Mouse (Mus musculus) midbrain, postnatal 0 days (tissue): ENCODE measurements around the gene Zfyve1. TPM values are rescaled to one million over a fixed set of nuclear protein-coding genes. Genes with fewer than 3 reads are reported as not detected.

Experiments used
- ATAC-seq: fragments of 200-750 bp; cut with Nextera tagmentation; 2 replicates; pipeline ENCODE4 v1.8.0; 2017; ENCODE audit warnings: moderate number of reproducible peaks, mild to moderate bottlenecking, moderate TSS enrichment, moderate library complexity; ENCODE audit not compliant: low FRiP score
- DNase-seq: peaks from one replicate; pipeline ENCODE4 v3.0.0-alpha.2; 2015; ENCODE audit warnings: low spot score
- H3K27ac ChIP-seq: fragments of 300-500 bp; sonication (generic); 2 replicates; pipeline ENCODE4 v1.5.1; 2014; ENCODE audit warnings: low read depth, mild to moderate bottlenecking, low read length, mixed read lengths
- H3K27me3 ChIP-seq: fragments of 300-500 bp; sonication (generic); 2 replicates; pipeline ENCODE4 v1.6.1; 2014; ENCODE audit warnings: low read length, control low read depth, mixed read lengths; ENCODE audit not compliant: insufficient read depth
- H3K36me3 ChIP-seq: fragments of 300-500 bp; sonication (generic); 2 replicates; pipeline ENCODE4 v1.6.1; 2014; ENCODE audit warnings: low read length, control low read depth, mixed read lengths; ENCODE audit not compliant: insufficient read depth
- H3K4me1 ChIP-seq: fragments of 300-500 bp; sonication (generic); 2 replicates; pipeline ENCODE4 v1.6.1; 2014; ENCODE audit warnings: mild to moderate bottlenecking, control low read depth, antibody characterized with exemption, low read length, mixed read lengths; ENCODE audit not compliant: insufficient read depth
- H3K4me2 ChIP-seq: fragments of 300-500 bp; sonication (generic); 2 replicates; pipeline ENCODE4 v1.6.1; 2014; ENCODE audit warnings: low read depth, mild to moderate bottlenecking, low read length, mixed read lengths; ENCODE audit not compliant: poor library complexity, severe bottlenecking
- H3K4me3 ChIP-seq: fragments of 300-500 bp; sonication (generic); 2 replicates; pipeline ENCODE4 v1.5.1; 2014; ENCODE audit warnings: low read depth, mild to moderate bottlenecking, low read length, moderate library complexity
- H3K9ac ChIP-seq: fragments of 300-500 bp; sonication (generic); replicated peaks from 2 replicates; pipeline ENCODE4 v1.6.1; 2014; ENCODE audit warnings: mild to moderate bottlenecking, low read length, moderate library complexity, mixed read lengths; ENCODE audit not compliant: poor library complexity, severe bottlenecking
- H3K9me3 ChIP-seq: fragments of 300-500 bp; sonication (generic); 2 replicates; pipeline ENCODE4 v1.6.1; 2016; ENCODE audit warnings: low read length, control low read depth
- CTCF ChIP-seq: IDR thresholded peaks from 2 replicates; pipeline ENCODE4 v1.5.1; 2016; ENCODE audit warnings: antibody characterized with exemption, mild to moderate bottlenecking
- WGBS: fragments of 180-500 bp; shearing (Covaris S2); extraction: QIAGEN DNeasy Blood & Tissue Kit; methylation state at CpG from one replicate; pipeline ENCODE4 v1.1.7; 2014; 5-methylcytosine and 5-hydroxymethylcytosine counted together
- polyA plus RNA-seq: library from polyadenylated mRNA; unstranded; fragments of >200 nt; fragmentation: Nextera tagmentation; extraction: Ambion mirVana; gene quantifications from 2 replicates; pipeline ENCODE4 v1.2.1, GENCODE M21; 2015
- total RNA-seq: library from RNA; depleted of rRNA; stranded (reverse); fragments of >200 nt; gene quantifications from 2 replicates; pipeline ENCODE4 v1.2.3, GENCODE M21; 2014

Zfyve1 gene
- total and polyA plus RNA-seq, 2 experiments from 2014 or later = 12.9 to 35.7 TPM

GRCm38 (mm10) chr12:83586628-83587027, 10.4 kb downstream of the Zfyve1 start:
- DNase-seq (no peak), ATAC-seq (no peak)
- no peaks in the 10 kb centered on the region for H3K9me3 ChIP-seq
- H3K9ac ChIP-seq = no peak overlapping the region
- no peak overlapping the region for H3K4me2 ChIP-seq
- no peaks in the 10 kb centered on the region for H3K4me1 ChIP-seq
- TF ChIP-seq CTCF = no peak
- no peak overlapping the region for H3K27ac ChIP-seq
- no peak overlapping the region for H3K4me3 ChIP-seq
- WGBS = 92% methylated on average over 5 of the region's 5 CpGs
- H3K27me3 ChIP-seq = no peaks in the 10 kb centered on the region
- H3K36me3 ChIP-seq = peaks cover 10% of the 10 kb centered on the region

- no peak for TF ChIP-seq CTCF
- H3K4me2 ChIP-seq = no peak overlapping the region
- no peak overlapping the region for H3K27ac ChIP-seq
- H3K9ac ChIP-seq = no peak overlapping the region
- H3K27me3 ChIP-seq = no peaks in the 10 kb centered on the region
- ATAC-seq (no peak), DNase-seq (no peak)
- WGBS = 70% methylated on average over 4 of the region's 4 CpGs
- H3K4me3 ChIP-seq = no peak overlapping the region
- H3K36me3 ChIP-seq = no peaks in the 10 kb centered on the region; the same call in none of the 2 replicates
- no peaks in the 10 kb centered on the region; the same call in 1 of the 2 replicates for H3K4me1 ChIP-seq
- H3K9me3 ChIP-seq = no peaks in the 10 kb centered on the region
Observed at GRCm38 (mm10) chr12:83582747-83583146, 14.3 kb downstream of the Zfyve1 start.

DNA sequence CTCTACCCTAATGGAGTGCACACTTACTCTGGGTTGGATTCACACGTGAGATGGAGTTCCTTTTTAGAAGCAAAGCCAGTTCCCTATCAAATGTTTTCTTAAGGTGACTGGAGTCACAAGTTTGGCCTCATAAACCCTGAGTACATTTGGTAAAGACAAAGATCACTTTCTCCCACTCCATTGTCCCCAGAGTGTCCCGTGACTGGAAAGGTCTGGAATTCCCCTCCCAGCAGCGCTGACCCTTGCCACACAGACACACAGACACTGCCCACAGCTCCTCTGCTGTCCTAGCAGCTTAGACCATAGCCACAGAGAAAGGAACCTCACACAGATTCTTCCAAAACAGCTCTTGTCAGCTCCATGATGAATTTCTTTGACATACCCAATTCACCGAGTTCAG, 14.9 kb downstream of the Zfyve1 start:
- H3K36me3 ChIP-seq = no peaks in the 10 kb centered on the region; the same call in 1 of the 2 replicates
- H3K27me3 ChIP-seq = no peaks in the 10 kb centered on the region
- no peaks in the 10 kb centered on the region; the same call in 1 of the 2 replicates for H3K4me1 ChIP-seq
- no peak overlapping the region for H3K4me3 ChIP-seq
- ATAC-seq (no peak), DNase-seq (no peak)
- H3K4me2 ChIP-seq = no peak overlapping the region
- H3K9ac ChIP-seq = no peak overlapping the region
- no peak for TF ChIP-seq CTCF
- no peaks in the 10 kb centered on the region for H3K9me3 ChIP-seq
- H3K27ac ChIP-seq = no peak overlapping the region
- 65% methylated on average over 4 of the region's 4 CpGs for WGBS

DNA sequence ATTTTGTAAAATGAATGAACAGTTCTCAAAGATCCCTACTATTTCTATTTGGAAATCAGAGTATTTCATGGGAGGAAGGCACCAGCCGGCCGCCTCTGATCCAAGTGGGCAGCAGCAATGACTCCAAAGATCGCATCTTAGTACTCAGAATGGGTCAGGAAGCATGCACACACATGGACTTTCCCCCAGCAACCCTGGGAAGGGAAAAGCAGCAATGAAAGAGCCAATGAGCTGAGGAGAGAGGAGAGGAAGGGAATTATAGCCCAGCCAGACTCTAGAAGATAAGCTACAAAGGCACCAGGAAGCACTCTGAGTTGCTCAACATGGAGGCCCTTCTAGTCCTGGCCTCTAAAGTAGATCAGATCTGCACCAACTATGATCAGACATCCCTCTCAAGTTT, 16.7 kb downstream of the Zfyve1 start:
- H3K9ac ChIP-seq = no peak overlapping the region
- 94% methylated on average over 3 of the region's 3 CpGs for whole genome bisulfite sequencing

GRCm38 (mm10) chr12:83578896-83579569, 18.0 kb downstream of the Zfyve1 start:
- 51% methylated on average over 3 of the region's 3 CpGs for WGBS
- TF ChIP-seq CTCF = no peak
- Histone ChIP-seq H3K27me3 (no peaks in the 10 kb centered on the region), H3K4me2 (no peak overlapping the region), H3K4me1 (no peaks in the 10 kb centered on the region; the same call in 1 of the 2 replicates), H3K36me3 (peaks cover 14% of the 10 kb centered on the region), H3K9me3 (no peaks in the 10 kb centered on the region), H3K4me3 (no peak overlapping the region), H3K27ac (no peak overlapping the region), H3K9ac (no peak overlapping the region)
- DNase-seq (no peak), ATAC-seq (no peak)

More for the DNA sequence above, 16.7 kb downstream of the Zfyve1 start:
- Histone ChIP-seq H3K4me1 (no peaks in the 10 kb centered on the region; the same call in 1 of the 2 replicates), H3K4me3 (no peak overlapping the region), H3K27ac (no peak overlapping the region), H3K36me3 (peaks cover 6% of the 10 kb centered on the region; the same call in 1 of the 2 replicates), H3K4me2 (no peak overlapping the region), H3K9me3 (no peaks in the 10 kb centered on the region), H3K27me3 (no peaks in the 10 kb centered on the region)
- TF ChIP-seq CTCF = no peak
- ATAC-seq (no peak), DNase-seq (no peak)

GRCm38 (mm10) chr12:83578356-83578755, 18.7 kb downstream of the Zfyve1 start:
- WGBS = 91% methylated on average over 2 of the region's 2 CpGs
- Histone ChIP-seq H3K9ac (no peak overlapping the region), H3K27ac (no peak overlapping the region), H3K4me1 (no peaks in the 10 kb centered on the region; the same call in 1 of the 2 replicates), H3K36me3 (peaks cover 15% of the 10 kb centered on the region), H3K9me3 (no peaks in the 10 kb centered on the region), H3K4me3 (no peak overlapping the region), H3K4me2 (no peak overlapping the region), H3K27me3 (no peaks in the 10 kb centered on the region)
- TF ChIP-seq CTCF = no peak
- ATAC-seq (no peak), DNase-seq (no peak)
